Mouse (Mus musculus) heart, embryonic 14.5 days (tissue): Measurements from ENCODE around the gene Afap1l2. TPM values are rescaled to one million over a fixed set of nuclear protein-coding genes. Genes with fewer than 3 reads are reported as not detected.

Experiments used
- ATAC-seq: fragments of 200-750 bp; cut with Nextera tagmentation; 2 replicates; pipeline ENCODE4 v1.8.0; 2017; ENCODE audit warnings: low read depth, moderate TSS enrichment; ENCODE audit not compliant: insufficient number of reproducible peaks, insufficient read depth, low FRiP score
- H3K27ac ChIP-seq, 2 experiments: fragments of 200-500 bp in 1 of 2; fragments of 300-500 bp in 1 of 2; sonication (generic) in 1 of 2; replicated peaks in 1 of 2; 2 replicates each; pipeline ENCODE4 v1.5.1; 2012 to 2014; ENCODE audit warnings: low read depth in 2 of 2, low read length in 2 of 2, control low read depth in 1 of 2, mild to moderate bottlenecking in 1 of 2, mixed read lengths in 1 of 2; ENCODE audit not compliant: control insufficient read depth in 1 of 2, insufficient read depth in 1 of 2
- H3K27me3 ChIP-seq: fragments of 300-500 bp; sonication (generic); 2 replicates; pipeline ENCODE4 v1.6.1; 2014; ENCODE audit warnings: mild to moderate bottlenecking, low read length, control low read depth; ENCODE audit not compliant: control insufficient read depth, insufficient read depth
- H3K36me3 ChIP-seq: fragments of 300-500 bp; sonication (generic); 2 replicates; pipeline ENCODE4 v1.6.1; 2014; ENCODE audit warnings: mild to moderate bottlenecking, control low read depth, low read length, mixed read lengths; ENCODE audit not compliant: control insufficient read depth, insufficient read depth
- H3K4me1 ChIP-seq, 2 experiments: fragments of 200-500 bp in 1 of 2; fragments of 300-500 bp in 1 of 2; sonication (generic) in 1 of 2; 2 replicates each; pipeline ENCODE4 v1.6.1; 2012 to 2014; ENCODE audit warnings: low read length in 2 of 2, control low read depth in 1 of 2, mixed read lengths in 1 of 2; ENCODE audit not compliant: control insufficient read depth in 2 of 2, insufficient read depth in 2 of 2
- H3K4me2 ChIP-seq: fragments of 300-500 bp; sonication (generic); 2 replicates; pipeline ENCODE4 v1.6.1; 2014; ENCODE audit warnings: mild to moderate bottlenecking, low read length
- H3K4me3 ChIP-seq, 2 experiments: fragments of 200-500 bp in 1 of 2; fragments of 300-500 bp in 1 of 2; sonication (generic) in 1 of 2; 2 replicates each; pipeline ENCODE4 v1.5.1; 2012 to 2014; ENCODE audit warnings: low read length in 2 of 2, mild to moderate bottlenecking in 2 of 2, control low read depth in 1 of 2, low read depth in 1 of 2, moderate library complexity in 1 of 2; ENCODE audit not compliant: control insufficient read depth in 1 of 2, insufficient read depth in 1 of 2
- H3K9ac ChIP-seq: fragments of 300-500 bp; sonication (generic); 2 replicates; pipeline ENCODE4 v1.6.1; 2014; ENCODE audit warnings: mild to moderate bottlenecking, low read length
- H3K9me3 ChIP-seq: fragments of 300-500 bp; sonication (generic); 2 replicates; pipeline ENCODE4 v1.6.1; 2016; ENCODE audit warnings: low read length, control low read depth; ENCODE audit not compliant: control insufficient read depth
- whole genome bisulfite sequencing: fragments of 180-500 bp; shearing (Covaris S2); extraction: QIAGEN DNeasy Blood & Tissue Kit; methylation state at CpG from one replicate; pipeline ENCODE4 v1.1.7; 2014; 5-methylcytosine and 5-hydroxymethylcytosine counted together
- polyA plus RNA-seq: library from polyadenylated mRNA; unstranded; fragments of >200 nt; fragmentation: Nextera tagmentation; extraction: Ambion mirVana; gene quantifications from 2 replicates; pipeline ENCODE4 v1.2.1, GENCODE M21; 2014

Afap1l2 gene
- polyA plus RNA-seq, 1 experiment from 2014 or later, result 0.84 TPM

GRCm38 (mm10) chr19:56975502-56975901 lies 32.5 kb downstream of the Afap1l2 start:
- ATAC-seq, result no peak
- Histone ChIP-seq H3K4me1 (peaks cover 11 to 23% of the 10 kb centered on the region in 2 experiments), H3K9ac (no peak overlapping the region), H3K36me3 (no peaks in the 10 kb centered on the region), H3K9me3 (no peaks in the 10 kb centered on the region), H3K4me3 (no peak overlapping the region), H3K4me2 (no peak overlapping the region), H3K27ac (no peak overlapping the region), H3K27me3 (no peaks in the 10 kb centered on the region)
- 86% methylated on average over 3 of the region's 3 CpGs for WGBS

GRCm38 (mm10) chr19:56974159-56974558 lies 33.9 kb downstream of the Afap1l2 start:
- 26% methylated on average over 4 of the region's 4 CpGs for WGBS

GRCm38 (mm10) chr19:56972768-56973167 lies 35.3 kb downstream of the Afap1l2 start:
- no peak for ATAC-seq
- H3K27ac ChIP-seq, result no peak overlapping the region
- no peaks in the 10 kb centered on the region for H3K36me3 ChIP-seq
- no peaks in the 10 kb centered on the region for H3K27me3 ChIP-seq
- H3K4me3 ChIP-seq, result no peak overlapping the region
- WGBS, result 41% methylated on average over 2 of the region's 2 CpGs
- H3K4me2 ChIP-seq, result no peak overlapping the region
- no peak overlapping the region for H3K9ac ChIP-seq
- H3K9me3 ChIP-seq, result no peaks in the 10 kb centered on the region
- peaks cover 11 to 23% of the 10 kb centered on the region in 2 experiments for H3K4me1 ChIP-seq

More at GRCm38 (mm10) chr19:56974159-56974558, 33.9 kb downstream of the Afap1l2 start:
- H3K27ac ChIP-seq, result peak overlapping the region; percentile 15 to 58; a peak in 3 of 4 replicates
- peaks cover 11 to 23% of the 10 kb centered on the region in 2 experiments for H3K4me1 ChIP-seq
- H3K4me2 ChIP-seq, result no peak overlapping the region
- H3K9ac ChIP-seq, result no peak overlapping the region
- H3K4me3 ChIP-seq, result no peak overlapping the region
- peak; percentile 55; the same call in 1 of the 2 replicates for ATAC-seq
- no peaks in the 10 kb centered on the region for H3K36me3 ChIP-seq
- no peaks in the 10 kb centered on the region for H3K27me3 ChIP-seq
- H3K9me3 ChIP-seq, result no peaks in the 10 kb centered on the region

- ATAC-seq, result no peak
- no peaks in the 10 kb centered on the region for H3K27me3 ChIP-seq
- no peak overlapping the region for H3K4me2 ChIP-seq
- H3K4me1 ChIP-seq, result peaks cover 11 to 21% of the 10 kb centered on the region in 2 experiments
- H3K9me3 ChIP-seq, result no peaks in the 10 kb centered on the region
- no peak overlapping the region for H3K9ac ChIP-seq
- no peak overlapping the region for H3K4me3 ChIP-seq
- WGBS, result 70% methylated on average over 7 of the region's 7 CpGs
- H3K27ac ChIP-seq, result no peak overlapping the region
- no peaks in the 10 kb centered on the region for H3K36me3 ChIP-seq
Measured at GRCm38 (mm10) chr19:56971347-56971746, 36.7 kb downstream of the Afap1l2 start.

- H3K9me3 ChIP-seq, result no peaks in the 10 kb centered on the region
- no peak overlapping the region for H3K4me2 ChIP-seq
- no peaks in the 10 kb centered on the region for H3K36me3 ChIP-seq
- WGBS, result 67% methylated on average over 5 of the region's 5 CpGs
- no peak for ATAC-seq
- no peak overlapping the region for H3K9ac ChIP-seq
- no peak overlapping the region for H3K27ac ChIP-seq
- H3K4me3 ChIP-seq, result no peak overlapping the region
- no peaks in the 10 kb centered on the region for H3K27me3 ChIP-seq
- H3K4me1 ChIP-seq, result peaks cover 6 to 13% of the 10 kb centered on the region in 2 experiments; a peak in 2 of 4 replicates
Measured at GRCm38 (mm10) chr19:56963876-56964275, 44.2 kb downstream of the Afap1l2 start.

GRCm38 (mm10) chr19:56959601-56960000 lies 48.4 kb downstream of the Afap1l2 start:
- ATAC-seq, result no peak
- no peak overlapping the region for H3K9ac ChIP-seq
- H3K4me3 ChIP-seq, result no peak overlapping the region
- H3K27me3 ChIP-seq, result no peaks in the 10 kb centered on the region
- H3K4me2 ChIP-seq, result no peak overlapping the region
- peaks cover 5 to 6% of the 10 kb centered on the region in 2 experiments; a peak in 1 of 4 replicates for H3K4me1 ChIP-seq
- no peaks in the 10 kb centered on the region for H3K9me3 ChIP-seq
- no peaks in the 10 kb centered on the region for H3K36me3 ChIP-seq
- H3K27ac ChIP-seq, result no peak overlapping the region
- WGBS, result 47% methylated on average over 3 of the region's 3 CpGs

- no peak overlapping the region for H3K4me3 ChIP-seq
- no peaks in the 10 kb centered on the region for H3K36me3 ChIP-seq
- 84% methylated on average over 2 of the region's 2 CpGs for WGBS
- no peak overlapping the region for H3K9ac ChIP-seq
- no peak overlapping the region for H3K4me2 ChIP-seq
- H3K27ac ChIP-seq, result no peak overlapping the region
- H3K4me1 ChIP-seq, result peaks cover 5 to 6% of the 10 kb centered on the region in 2 experiments; a peak in 1 of 4 replicates
- no peaks in the 10 kb centered on the region for H3K27me3 ChIP-seq
- no peaks in the 10 kb centered on the region for H3K9me3 ChIP-seq
- no peak for ATAC-seq
Measured at GRCm38 (mm10) chr19:56959057-56959456, 49.0 kb downstream of the Afap1l2 start.

- H3K9me3 ChIP-seq, result no peaks in the 10 kb centered on the region
- ATAC-seq, result no peak
- 52% methylated on average over 6 of the region's 6 CpGs for WGBS
- H3K4me2 ChIP-seq, result no peak overlapping the region
- no peak overlapping the region for H3K9ac ChIP-seq
- H3K27ac ChIP-seq, result no peak overlapping the region
- peaks cover 5 to 6% of the 10 kb centered on the region in 2 experiments; a peak in 1 of 4 replicates for H3K4me1 ChIP-seq
- H3K27me3 ChIP-seq, result no peaks in the 10 kb centered on the region
- no peaks in the 10 kb centered on the region for H3K36me3 ChIP-seq
- H3K4me3 ChIP-seq, result no peak overlapping the region
Measured at GRCm38 (mm10) chr19:56958582-56959021, 49.4 kb downstream of the Afap1l2 start.
